Mouse (Mus musculus) lung, adult 2 months (tissue): ENCODE results near the gene Sema4d.

Experiments
- CTCF ChIP-seq: fragments of 200-500 bp; IDR thresholded peaks from 2 replicates; pipeline ENCODE4 v1.5.1; 2011; ENCODE audit warnings: mild to moderate bottlenecking, low read length, control low read depth; ENCODE audit not compliant: insufficient read depth
- POLR2A ChIP-seq: fragments of 200-500 bp; IDR thresholded peaks from 2 replicates; pipeline ENCODE4 v1.6.1; 2011; ENCODE audit warnings: low read depth, mild to moderate bottlenecking, control low read depth, low read length, borderline replicate concordance; ENCODE audit errors: extremely low read depth

DNA sequence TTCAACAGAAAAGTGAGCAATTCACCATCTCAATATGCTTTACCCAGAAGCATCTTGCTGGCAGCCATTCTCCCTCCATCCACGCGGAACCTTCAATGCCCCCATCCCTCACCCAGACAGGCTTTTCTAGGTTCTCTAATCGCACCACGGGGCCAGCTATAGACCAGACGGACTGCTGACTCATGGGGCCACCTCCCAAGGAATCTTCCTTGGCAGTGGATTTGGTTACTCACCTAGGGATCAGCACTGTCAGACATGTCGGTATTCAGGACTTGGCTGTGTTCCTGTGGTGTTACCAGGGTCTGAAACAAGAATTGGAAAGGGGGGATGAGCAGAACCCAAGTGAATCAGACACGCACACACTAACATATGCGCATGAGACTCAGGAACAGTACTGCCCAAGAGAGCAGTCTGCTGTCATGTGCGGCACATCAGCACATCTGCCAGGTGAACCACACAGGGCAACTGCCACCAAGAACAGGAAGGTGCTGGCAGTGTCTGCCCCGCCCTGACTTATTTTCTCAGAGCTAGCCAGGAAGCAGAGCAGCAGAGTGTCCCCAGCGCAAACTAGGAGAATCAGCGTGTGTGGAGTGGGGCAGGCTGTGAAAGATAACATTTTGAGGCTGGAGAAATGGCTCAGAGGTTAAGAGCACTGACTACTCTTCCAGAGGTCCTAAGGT is 30.4 kb downstream of the Sema4d start:
- TF ChIP-seq CTCF = no peak
- TF ChIP-seq POLR2A = no peak
